ENCODE assay signal across 30 mouse cellular contexts in the genomic region with DNA sequence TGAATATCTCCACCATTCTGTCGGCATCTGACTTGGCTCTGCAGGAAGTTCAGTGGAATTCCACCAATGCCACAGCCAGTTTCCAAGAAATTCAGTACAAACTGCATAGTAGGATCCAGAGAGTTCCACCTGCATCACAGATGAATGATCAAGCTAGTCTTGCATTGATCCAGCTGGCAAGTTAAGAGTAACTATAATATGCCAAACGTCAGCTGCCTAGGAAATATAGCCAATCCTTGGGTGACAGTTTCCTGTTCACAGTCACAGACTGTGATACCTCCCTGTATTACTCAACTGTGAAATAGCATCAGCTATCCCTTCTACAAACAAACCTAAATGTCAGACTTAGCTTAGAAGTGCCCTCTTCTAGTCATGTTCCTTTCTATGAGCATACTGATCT.
"Had no signal": no experiment of that assay in that cellular context is flagged by ENCODE, and none has a peak within 500 bp of the region (broad histone marks: within the 10 kb centered on the region; RNA-seq: fewer than 3 reads in every experiment).

No protein-coding gene starts in this region.

- H3K27ac ChIP-seq: heart, adult 2 months; heart, embryonic 13.5 days; heart, embryonic 15.5 days; hindbrain, embryonic 10.5 days; hindbrain, embryonic 12.5 days; hindbrain, embryonic 14.5 days; intestine, embryonic 15.5 days; layer of hippocampus, adult 2 months; left cerebral cortex, adult 2 months; limb, embryonic 10.5 days; limb, embryonic 12.5 days; liver, embryonic 13.5 days; liver, embryonic 15.5 days had no signal

- ATAC-seq: hindbrain, embryonic 16.5 days; inflammation-experienced regulatory T-cells, adult 6 months; intestine, embryonic 15.5 days; intestine, postnatal 0 days; liver, postnatal 0 days had no signal

- H3K36me3 ChIP-seq: heart, embryonic 13.5 days; heart, embryonic 15.5 days; hindbrain, embryonic 10.5 days; hindbrain, embryonic 12.5 days; intestine, embryonic 15.5 days; limb, embryonic 10.5 days; limb, embryonic 12.5 days; liver, embryonic 13.5 days; liver, embryonic 15.5 days had no signal

- H3K9ac ChIP-seq: heart, embryonic 13.5 days; heart, embryonic 15.5 days; hindbrain, embryonic 12.5 days; hindbrain, embryonic 14.5 days; intestine, embryonic 15.5 days; limb, embryonic 12.5 days; liver, embryonic 13.5 days; liver, embryonic 15.5 days; liver, postnatal 0 days had no signal

- H3K9me3 ChIP-seq: heart, embryonic 13.5 days; heart, embryonic 15.5 days; hindbrain, embryonic 10.5 days; hindbrain, embryonic 12.5 days; intestine, embryonic 15.5 days; limb, embryonic 10.5 days; limb, embryonic 12.5 days; liver, embryonic 13.5 days; liver, embryonic 15.5 days had no signal

- DNase-seq: gastrocnemius, postnatal 10 days; gastrocnemius, postnatal 25 days; heart, adult 11 months; heart, adult 2 months; heart, postnatal 14 days; heart, postnatal 4 days; kidney, adult 18-20 months; kidney, adult 8-10 months; kidney, postnatal 10 days; kidney, postnatal 25 days; kidney, postnatal 4 days; liver; liver, embryonic 13.5 days; liver, postnatal 0 days had no signal

- H3K4me1 ChIP-seq: heart, embryonic 13.5 days; heart, embryonic 15.5 days; hindbrain, embryonic 10.5 days; hindbrain, embryonic 12.5 days; intestine, embryonic 15.5 days; limb, embryonic 10.5 days; limb, embryonic 12.5 days; liver, embryonic 13.5 days; liver, embryonic 15.5 days had no signal

- H3K4me2 ChIP-seq: heart, embryonic 11.5 days; heart, embryonic 13.5 days; heart, embryonic 15.5 days; hindbrain, embryonic 12.5 days; hindbrain, embryonic 14.5 days; intestine, embryonic 15.5 days; limb, embryonic 12.5 days; liver, embryonic 11.5 days; liver, embryonic 13.5 days; liver, embryonic 15.5 days had no signal

- H3K4me3 ChIP-seq: heart, adult 2 months; heart, embryonic 13.5 days; heart, embryonic 15.5 days; hindbrain, embryonic 10.5 days; hindbrain, embryonic 12.5 days; intestine, embryonic 15.5 days; layer of hippocampus, adult 2 months; left cerebral cortex, adult 2 months; limb, embryonic 10.5 days; limb, embryonic 12.5 days; liver, embryonic 13.5 days; liver, embryonic 15.5 days had no signal

- H3K27me3 ChIP-seq: heart, embryonic 13.5 days; heart, embryonic 15.5 days; hindbrain, embryonic 12.5 days; intestine, embryonic 15.5 days; limb, embryonic 12.5 days; liver, embryonic 13.5 days; liver, embryonic 15.5 days had no signal
